Mouse (Mus musculus) brain, embryonic 18.5 days (tissue): ENCODE results near the gene Glt1d1.

Experiments
- DNase-seq: peaks from one replicate; pipeline ENCODE4 v3.0.0-alpha.2; 2012; ENCODE audit warnings: low read depth, low spot score

Glt1d1 gene

GRCm38 (mm10) chr5:127631671-127632070 lies 391 bp upstream of the Glt1d1 start:
- no peak for DNase-seq

GRCm38 (mm10) chr5:127633188-127633587 lies 1.1 kb downstream of the Glt1d1 start:
- no peak for DNase-seq

- DNase-seq, result no peak
Observed at GRCm38 (mm10) chr5:127633666-127634065, 1.6 kb downstream of the Glt1d1 start.

- no peak for DNase-seq
Observed at GRCm38 (mm10) chr5:127637622-127638021, 5.6 kb downstream of the Glt1d1 start.

GRCm38 (mm10) chr5:127638177-127638576 lies 6.1 kb downstream of the Glt1d1 start:
- no peak for DNase-seq

- no peak for DNase-seq
Observed at GRCm38 (mm10) chr5:127639067-127639605, 7.1 kb downstream of the Glt1d1 start.

- no peak for DNase-seq
Observed at GRCm38 (mm10) chr5:127639635-127640034, 7.6 kb downstream of the Glt1d1 start.

GRCm38 (mm10) chr5:127640359-127640758 lies 8.3 kb downstream of the Glt1d1 start:
- DNase-seq, result no peak

GRCm38 (mm10) chr5:127641185-127641958 lies 9.3 kb downstream of the Glt1d1 start:
- no peak for DNase-seq

GRCm38 (mm10) chr5:127648046-127648445 lies 16.0 kb downstream of the Glt1d1 start:
- no peak for DNase-seq

GRCm38 (mm10) chr5:127649077-127649476 lies 17.0 kb downstream of the Glt1d1 start:
- DNase-seq, result no peak

- no peak for DNase-seq
Observed at GRCm38 (mm10) chr5:127658257-127658656, 26.2 kb downstream of the Glt1d1 start.

- DNase-seq, result no peak
Observed at GRCm38 (mm10) chr5:127659312-127659711, 27.2 kb downstream of the Glt1d1 start.

- no peak for DNase-seq
Observed at GRCm38 (mm10) chr5:127660267-127660666, 28.2 kb downstream of the Glt1d1 start.

GRCm38 (mm10) chr5:127660979-127661378 lies 28.9 kb downstream of the Glt1d1 start:
- no peak for DNase-seq

- no peak for DNase-seq
Observed at GRCm38 (mm10) chr5:127673913-127674312, 41.9 kb downstream of the Glt1d1 start.

GRCm38 (mm10) chr5:127677561-127677960 lies 45.5 kb downstream of the Glt1d1 start:
- DNase-seq, result no peak

- DNase-seq, result no peak
Observed at GRCm38 (mm10) chr5:127678501-127678900, 46.4 kb downstream of the Glt1d1 start.

GRCm38 (mm10) chr5:127688568-127689170 lies 56.6 kb downstream of the Glt1d1 start:
- no peak for DNase-seq

GRCm38 (mm10) chr5:127691085-127691484 lies 59.0 kb downstream of the Glt1d1 start:
- no peak for DNase-seq

- no peak for DNase-seq
Observed at GRCm38 (mm10) chr5:127691581-127691980, 59.5 kb downstream of the Glt1d1 start.

- DNase-seq, result no peak
Observed at GRCm38 (mm10) chr5:127695898-127696297, 63.8 kb downstream of the Glt1d1 start.

- no peak for DNase-seq
Observed at GRCm38 (mm10) chr5:127696602-127697001, 64.5 kb downstream of the Glt1d1 start.
